Mouse (Mus musculus) hindbrain, postnatal 0 days (tissue): ENCODE data around the gene Flywch2. TPM values are rescaled to one million over a fixed set of nuclear protein-coding genes. Genes with fewer than 3 reads are reported as not detected.

Source experiments
- ATAC-seq: fragments of 200-750 bp; cut with Nextera tagmentation; 2 replicates; pipeline ENCODE4 v1.8.0; 2017; ENCODE audit warnings: mild to moderate bottlenecking, moderate TSS enrichment, moderate library complexity
- DNase-seq: peaks from one replicate; pipeline ENCODE4 v3.0.0-alpha.2; 2015; ENCODE audit warnings: low spot score
- H3K27ac ChIP-seq: fragments of 300-500 bp; sonication (generic); 2 replicates; pipeline ENCODE4 v1.5.1; 2014; ENCODE audit warnings: mild to moderate bottlenecking
- H3K27me3 ChIP-seq: fragments of 300-500 bp; sonication (generic); 2 replicates; pipeline ENCODE4 v1.6.1; 2014; ENCODE audit warnings: low read length, mixed read lengths; ENCODE audit not compliant: insufficient read depth
- H3K36me3 ChIP-seq: fragments of 300-500 bp; sonication (generic); 2 replicates; pipeline ENCODE4 v1.6.1; 2014; ENCODE audit warnings: low read length, mixed read lengths; ENCODE audit not compliant: insufficient read depth
- H3K4me1 ChIP-seq: fragments of 300-500 bp; sonication (generic); 2 replicates; pipeline ENCODE4 v1.6.1; 2014; ENCODE audit warnings: antibody characterized with exemption, low read length, mixed read lengths; ENCODE audit not compliant: insufficient read depth
- H3K4me2 ChIP-seq: fragments of 300-500 bp; sonication (generic); 2 replicates; pipeline ENCODE4 v1.6.1; 2014; ENCODE audit warnings: low read depth, mild to moderate bottlenecking, low read length, moderate library complexity, mixed read lengths
- H3K4me3 ChIP-seq: fragments of 300-500 bp; sonication (generic); 2 replicates; pipeline ENCODE4 v1.5.1; 2014; ENCODE audit warnings: low read length
- H3K9ac ChIP-seq: fragments of 300-500 bp; sonication (generic); replicated peaks from 2 replicates; pipeline ENCODE4 v1.6.1; 2014; ENCODE audit warnings: mild to moderate bottlenecking, low read length, moderate library complexity, mixed read lengths
- H3K9me3 ChIP-seq: fragments of 300-500 bp; sonication (generic); 2 replicates; pipeline ENCODE4 v1.6.1; 2016; ENCODE audit warnings: low read length, mixed read lengths
- CTCF ChIP-seq: IDR thresholded peaks from 2 replicates; pipeline ENCODE4 v1.5.1; 2016; ENCODE audit warnings: antibody characterized with exemption, control low read depth, low read depth
- WGBS: fragments of 180-500 bp; shearing (Covaris S2); extraction: QIAGEN DNeasy Blood & Tissue Kit; methylation state at CpG from one replicate; pipeline ENCODE4 v1.1.7; 2014; 5-methylcytosine and 5-hydroxymethylcytosine counted together
- polyA plus RNA-seq: library from polyadenylated mRNA; unstranded; fragments of >200 nt; fragmentation: Nextera tagmentation; extraction: Ambion mirVana; gene quantifications from 2 replicates; pipeline ENCODE4 v1.2.1, GENCODE M21; 2015
- total RNA-seq: library from RNA; depleted of rRNA; stranded (reverse); fragments of >200 nt; gene quantifications from 2 replicates; pipeline ENCODE4 v1.2.3, GENCODE M21; 2014; rRNA removed

Gene Flywch2
- total RNA-seq (63.3 and 83.8 TPM in 2 replicates), polyA plus RNA-seq (99.8 and 123 TPM in 2 replicates)

GRCm38 (mm10) chr17:23785561-23786471 lies at the start of gene Flywch2:
TSS of gene Flywch2 (minus strand) at chr17:23786081.
- no peaks in the 10 kb centered on the region for H3K9me3 ChIP-seq
- DNase-seq (peak; percentile 96), ATAC-seq (peak; percentile 93)
- H3K27ac ChIP-seq: peak within 1 kb of the TSS; percentile 91
- WGBS: 2% methylated on average over 43 of the region's 43 CpGs
- H3K4me2 ChIP-seq: peak within 1 kb of the TSS; percentile 60
- no peaks in the 10 kb centered on the region for H3K36me3 ChIP-seq
- H3K4me1 ChIP-seq: peaks cover 13% of the 10 kb centered on the region
- H3K27me3 ChIP-seq: no peaks in the 10 kb centered on the region
- peak within 1 kb of the TSS; percentile 66 for H3K9ac ChIP-seq
- H3K4me3 ChIP-seq: peak within 1 kb of the TSS; percentile 42
- peak; percentile 40 for TF ChIP-seq CTCF

DNA sequence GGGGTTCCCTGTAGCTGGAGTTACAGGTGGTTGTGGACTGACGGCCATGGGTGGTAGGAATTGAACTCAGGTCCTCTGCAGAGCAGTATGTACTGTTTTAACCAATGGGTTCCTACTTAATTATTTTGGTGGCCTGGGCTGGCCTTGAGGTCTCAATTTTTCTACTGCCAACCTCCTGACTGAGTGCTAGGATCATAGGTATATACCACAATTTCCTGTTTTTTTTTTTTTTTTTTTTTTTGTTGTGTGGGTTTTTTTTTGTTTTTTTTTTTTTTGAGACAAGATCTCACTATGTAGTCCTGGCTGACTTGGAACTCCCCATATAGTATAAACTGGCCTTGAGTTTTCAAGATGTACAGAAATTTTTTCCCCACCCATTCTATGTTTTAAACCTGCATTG lies 45.3 kb upstream of the Flywch2 start:
- TF ChIP-seq CTCF: no peak
- 100% methylated on average over 1 of the region's 1 CpGs for WGBS

DNA sequence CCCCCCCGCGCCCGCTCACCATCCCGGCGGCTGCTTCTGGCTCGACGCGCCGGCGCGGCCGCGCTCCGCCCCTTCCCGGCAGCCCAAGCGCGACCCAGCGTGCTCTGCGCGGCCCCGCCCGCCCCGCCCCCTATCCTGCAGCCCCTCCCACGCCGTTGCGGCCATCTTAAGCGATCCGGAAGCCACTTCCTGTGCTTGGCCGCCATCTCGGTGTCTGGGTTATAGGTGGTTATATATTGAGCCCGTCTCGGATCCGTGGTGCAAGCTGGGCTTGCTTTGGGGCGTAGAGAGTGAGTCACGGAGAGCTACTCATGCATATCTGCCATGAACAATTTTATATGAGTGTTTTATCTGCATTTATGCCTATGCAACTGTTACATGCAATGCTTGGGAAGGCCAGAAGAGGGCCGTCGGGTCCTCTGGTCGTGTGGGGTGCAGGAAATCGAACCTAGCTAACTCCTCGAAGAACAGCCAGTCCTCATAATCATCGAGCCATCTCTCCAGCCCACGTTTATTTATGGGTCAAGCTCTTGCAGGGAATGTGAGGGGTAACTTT lies 43.3 kb upstream of the Flywch2 start, which contains the start of gene Elob:
Elob (minus strand) TSS at position 73 of the 556 bp plus-strand sequence.
- H3K9ac ChIP-seq: peak within 1 kb of the TSS; percentile 84
- WGBS: 2% methylated on average over 23 of the region's 42 CpGs

More for the DNA sequence above, 45.3 kb upstream of the Flywch2 start:
- Histone ChIP-seq H3K27ac (no peak overlapping the region), H3K36me3 (peaks cover 6% of the 10 kb centered on the region; the same call in 1 of the 2 replicates), H3K4me2 (no peak overlapping the region), H3K9me3 (no peaks in the 10 kb centered on the region), H3K27me3 (no peaks in the 10 kb centered on the region), H3K9ac (no peak overlapping the region), H3K4me1 (peaks cover 7% of the 10 kb centered on the region), H3K4me3 (no peak overlapping the region)
- no peak for ATAC-seq
- no peak for DNase-seq

GRCm38 (mm10) chr17:23828271-23829001 lies 42.6 kb upstream of the Flywch2 start:
- H3K36me3 ChIP-seq: peaks cover 32% of the 10 kb centered on the region
- peak overlapping the region; percentile 86 for H3K27ac ChIP-seq
- ATAC-seq: peak; percentile 80
- H3K27me3 ChIP-seq: no peaks in the 10 kb centered on the region
- peak; percentile 49 for TF ChIP-seq CTCF
- H3K9ac ChIP-seq: peak overlapping the region; percentile 84
- H3K4me2 ChIP-seq: peak overlapping the region; percentile 83
- peak; percentile 52 for DNase-seq
- no peaks in the 10 kb centered on the region for H3K9me3 ChIP-seq
- peaks cover 7% of the 10 kb centered on the region for H3K4me1 ChIP-seq
- under 1% methylated on average over 47 of the region's 47 CpGs for WGBS
- peak overlapping the region; percentile 82 for H3K4me3 ChIP-seq

More for the DNA sequence above, 43.3 kb upstream of the Flywch2 start, which contains the start of gene Elob:
- peak within 1 kb of the TSS; percentile 82 for H3K4me3 ChIP-seq
- peaks cover 25% of the 10 kb centered on the region; the same call in 1 of the 2 replicates for H3K36me3 ChIP-seq
- H3K4me2 ChIP-seq: peak within 1 kb of the TSS; percentile 83
- ATAC-seq (peak; percentile 96), DNase-seq (peak; percentile 96)
- TF ChIP-seq CTCF: peak; percentile 76
- peak within 1 kb of the TSS; percentile 86 for H3K27ac ChIP-seq
- peaks cover 7% of the 10 kb centered on the region for H3K4me1 ChIP-seq
- H3K9me3 ChIP-seq: no peaks in the 10 kb centered on the region
- no peaks in the 10 kb centered on the region for H3K27me3 ChIP-seq

GRCm38 (mm10) chr17:23825591-23825990 lies 39.7 kb upstream of the Flywch2 start:
- ATAC-seq (no peak), DNase-seq (no peak)
- Histone ChIP-seq H3K4me2 (no peak overlapping the region), H3K9ac (no peak overlapping the region), H3K9me3 (no peaks in the 10 kb centered on the region), H3K27ac (no peak overlapping the region), H3K4me1 (peaks cover 7% of the 10 kb centered on the region), H3K36me3 (peaks cover 56% of the 10 kb centered on the region), H3K4me3 (no peak overlapping the region), H3K27me3 (no peaks in the 10 kb centered on the region)
- TF ChIP-seq CTCF: no peak
- WGBS: 92% methylated on average over 4 of the region's 4 CpGs

- H3K4me2 ChIP-seq: no peak overlapping the region
- no peaks in the 10 kb centered on the region for H3K27me3 ChIP-seq
- no peak for DNase-seq
- no peak overlapping the region for H3K9ac ChIP-seq
- 89% methylated on average over 12 of the region's 12 CpGs for WGBS
- TF ChIP-seq CTCF: no peak
- H3K9me3 ChIP-seq: no peaks in the 10 kb centered on the region
- H3K36me3 ChIP-seq: peaks cover 76% of the 10 kb centered on the region
- ATAC-seq: no peak
- no peak overlapping the region for H3K27ac ChIP-seq
- no peak overlapping the region for H3K4me3 ChIP-seq
- peaks cover 7% of the 10 kb centered on the region for H3K4me1 ChIP-seq
Observed at GRCm38 (mm10) chr17:23823614-23824013, 37.7 kb upstream of the Flywch2 start.
